8 mouse cellular contexts compared by ENCODE assay signal in the genomic region with DNA sequence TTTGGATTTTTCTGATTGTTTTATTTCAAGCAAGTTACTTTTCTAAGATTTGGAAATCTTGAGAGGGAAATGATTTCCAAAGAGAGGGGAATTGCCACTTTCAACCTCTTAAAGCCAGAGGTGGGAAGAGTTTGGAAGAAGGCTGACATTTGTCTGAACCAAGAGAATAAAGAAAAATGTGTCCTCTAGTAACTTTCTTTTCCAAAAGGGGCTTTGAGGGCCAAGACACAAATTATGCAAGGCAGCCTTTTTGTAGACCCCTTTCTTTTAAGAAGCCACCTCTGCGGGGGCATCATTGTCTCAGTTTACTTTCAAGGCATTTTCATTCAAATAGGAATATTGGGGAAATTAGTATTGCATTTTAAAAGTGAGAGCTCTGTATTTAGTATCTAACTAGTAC. TPM values are rescaled to one million over a fixed set of nuclear protein-coding genes. Genes with fewer than 3 reads are reported as not detected.
DNase-seq lines count a peak whose midpoint lies in the region; ATAC-seq lines count a peak whose summit lies in the region.

No protein-coding gene starts in this region.

- peak overlapping the region; percentile 96 for H3K9ac ChIP-seq in heart, embryonic 15.5 days
- H3K9ac ChIP-seq in embryonic facial prominence, embryonic 11.5 days (replicated peaks; ENCODE audit: low read length), result peak overlapping the region; percentile 89
- peak overlapping the region; percentile 93 for H3K9ac ChIP-seq in hindbrain, embryonic 16.5 days (ENCODE audit: low read depth, low read length)
- peak overlapping the region; percentile 75 for H3K9ac ChIP-seq in midbrain, embryonic 14.5 days (replicated peaks; ENCODE audit: low read length)

- DNase-seq in heart, adult 8-10 months (ENCODE audit: low spot score), result no peak
- DNase-seq in embryonic facial prominence, embryonic 11.5 days (ENCODE audit: low spot score), result peak; percentile 36
- DNase-seq in midbrain, embryonic 14.5 days, result no peak
- DNase-seq in urinary bladder, postnatal 14 days (ENCODE audit: low spot score), result no peak
- DNase-seq in thymus, postnatal 14 days, result no peak
- no peak for DNase-seq in cerebellum, postnatal 25 days

- no peaks in the 10 kb centered on the region for H3K36me3 ChIP-seq in heart, embryonic 15.5 days
- no peaks in the 10 kb centered on the region for H3K36me3 ChIP-seq in embryonic facial prominence, embryonic 11.5 days (replicated peaks; ENCODE audit: control insufficient read depth, insufficient read depth, low read depth, low read length)
- no peaks in the 10 kb centered on the region for H3K36me3 ChIP-seq in hindbrain, embryonic 16.5 days (ENCODE audit: control insufficient read depth, insufficient read depth, low read length)
- H3K36me3 ChIP-seq in midbrain, embryonic 14.5 days (ENCODE audit: control insufficient read depth, insufficient read depth, low read length), result no peaks in the 10 kb centered on the region

- no peaks in the 10 kb centered on the region for H3K9me3 ChIP-seq in heart, embryonic 15.5 days (replicated peaks)
- H3K9me3 ChIP-seq in embryonic facial prominence, embryonic 11.5 days (replicated peaks; ENCODE audit: control insufficient read depth, low read length), result no peaks in the 10 kb centered on the region
- no peaks in the 10 kb centered on the region for H3K9me3 ChIP-seq in hindbrain, embryonic 16.5 days (ENCODE audit: control insufficient read depth, low read length)
- no peaks in the 10 kb centered on the region for H3K9me3 ChIP-seq in midbrain, embryonic 14.5 days (ENCODE audit: control insufficient read depth, low read length)

- H3K27me3 ChIP-seq in heart, embryonic 15.5 days, result no peaks in the 10 kb centered on the region
- peaks cover 9% of the 10 kb centered on the region; the same call in 1 of the 2 replicates for H3K27me3 ChIP-seq in embryonic facial prominence, embryonic 11.5 days (ENCODE audit: control insufficient read depth, insufficient read depth, low read length)
- no peaks in the 10 kb centered on the region; the same call in 1 of the 2 replicates for H3K27me3 ChIP-seq in hindbrain, embryonic 16.5 days (replicated peaks; ENCODE audit: control insufficient read depth, insufficient read depth, low read length)
- H3K27me3 ChIP-seq in midbrain, embryonic 14.5 days (ENCODE audit: control insufficient read depth, insufficient read depth, low read length), result peaks cover 12% of the 10 kb centered on the region

- no peak for ATAC-seq in heart, embryonic 15.5 days (replicated peaks; ENCODE audit: insufficient number of reproducible peaks, insufficient read depth, low FRiP score, low read depth)
- no peak for ATAC-seq in embryonic facial prominence, embryonic 11.5 days (replicated peaks; ENCODE audit: insufficient number of reproducible peaks, low FRiP score, low TSS enrichment, low read depth)
- ATAC-seq in hindbrain, embryonic 16.5 days, result no peak
- no peak for ATAC-seq in midbrain, embryonic 14.5 days (ENCODE audit: low FRiP score, low TSS enrichment)

- peak overlapping the region; percentile 86 for H3K27ac ChIP-seq in heart, embryonic 15.5 days
- peak overlapping the region; percentile 97 for H3K27ac ChIP-seq in embryonic facial prominence, embryonic 11.5 days (replicated peaks; ENCODE audit: low read depth, low read length)
- H3K27ac ChIP-seq in hindbrain, embryonic 16.5 days (ENCODE audit: low read depth, low read length), result peak overlapping the region; percentile 91
- H3K27ac ChIP-seq in midbrain, embryonic 14.5 days (replicated peaks; ENCODE audit: low read depth, low read length), result peak overlapping the region; percentile 62

- 3% methylated on average over 1 of the region's 1 CpGs for WGBS in heart, embryonic 15.5 days
- WGBS in embryonic facial prominence, embryonic 11.5 days, result 0% methylated on average over 1 of the region's 1 CpGs
- 6% methylated on average over 1 of the region's 1 CpGs for WGBS in hindbrain, embryonic 16.5 days
- WGBS in midbrain, embryonic 14.5 days, result 6% methylated on average over 1 of the region's 1 CpGs

- peak overlapping the region; percentile 81 for H3K4me2 ChIP-seq in heart, embryonic 15.5 days
- peak overlapping the region; percentile 82; the same call in 1 of the 2 replicates for H3K4me2 ChIP-seq in embryonic facial prominence, embryonic 11.5 days (ENCODE audit: low read depth, low read length)
- peak overlapping the region; percentile 71 for H3K4me2 ChIP-seq in hindbrain, embryonic 16.5 days (ENCODE audit: low read length)
- H3K4me2 ChIP-seq in midbrain, embryonic 14.5 days (ENCODE audit: low read length), result peak overlapping the region; percentile 92

- H3K4me3 ChIP-seq in heart, embryonic 15.5 days, result peak overlapping the region; percentile 70
- peak overlapping the region; percentile 62 for H3K4me3 ChIP-seq in embryonic facial prominence, embryonic 11.5 days (ENCODE audit: low read depth, low read length)
- peak overlapping the region; percentile 75 for H3K4me3 ChIP-seq in hindbrain, embryonic 16.5 days (ENCODE audit: low read length)
- H3K4me3 ChIP-seq in midbrain, embryonic 14.5 days (replicated peaks; ENCODE audit: low read depth, low read length), result peak overlapping the region; percentile 62

- peaks cover 20% of the 10 kb centered on the region for H3K4me1 ChIP-seq in heart, embryonic 15.5 days (replicated peaks)
- H3K4me1 ChIP-seq in embryonic facial prominence, embryonic 11.5 days (ENCODE audit: control insufficient read depth, insufficient read depth, low read length), result no peaks in the 10 kb centered on the region; the same call in 1 of the 2 replicates
- H3K4me1 ChIP-seq in hindbrain, embryonic 16.5 days (ENCODE audit: control insufficient read depth, insufficient read depth, low read depth, low read length), result peaks cover 14% of the 10 kb centered on the region
- H3K4me1 ChIP-seq in midbrain, embryonic 14.5 days (ENCODE audit: control insufficient read depth, insufficient read depth, low read length), result peaks cover 30% of the 10 kb centered on the region

RNA-seq across cellular contexts. Expression of a gene that starts 1.5 kb away (rescaled TPM):
- 51.8 and 67.7 TPM in 2 replicates for polyA plus RNA-seq in heart, embryonic 15.5 days (2015; fragmentation: Nextera tagmentation; extraction: Ambion mirVana)
- total RNA-seq in heart, adult 8-10 months (2022), result 10 to 100 TPM; 27.9 to 32.8 (median 30.9) TPM
- 89.8 and 91.2 TPM in 2 replicates for polyA plus RNA-seq in embryonic facial prominence, embryonic 11.5 days (2014; fragmentation: Nextera tagmentation; extraction: Ambion mirVana)
- 182 and 183 TPM in 2 replicates for polyA plus RNA-seq in hindbrain, embryonic 16.5 days (2015; fragmentation: Nextera tagmentation; extraction: Ambion mirVana)
- 33.4 and 51.7 TPM in 2 replicates for polyA plus RNA-seq in midbrain, embryonic 14.5 days (2014; fragmentation: Nextera tagmentation; extraction: Ambion mirVana)
